Mouse (Mus musculus) c-Kit-negative CD71-positive TER-119-positive erythroid progenitor cells, embryonic 14.5 days (primary cell): ENCODE data around the gene Gas2l3.

ENCODE experiments used
- DNase-seq: peaks from one replicate; pipeline ENCODE4 v3.0.0-alpha.2; 2013; ENCODE audit warnings: low read depth, low spot score

Gene Gas2l3

GRCm38 (mm10) chr10:89400674-89401336, 43.0 kb downstream of the Gas2l3 start:
- DNase-seq = no peak

DNA sequence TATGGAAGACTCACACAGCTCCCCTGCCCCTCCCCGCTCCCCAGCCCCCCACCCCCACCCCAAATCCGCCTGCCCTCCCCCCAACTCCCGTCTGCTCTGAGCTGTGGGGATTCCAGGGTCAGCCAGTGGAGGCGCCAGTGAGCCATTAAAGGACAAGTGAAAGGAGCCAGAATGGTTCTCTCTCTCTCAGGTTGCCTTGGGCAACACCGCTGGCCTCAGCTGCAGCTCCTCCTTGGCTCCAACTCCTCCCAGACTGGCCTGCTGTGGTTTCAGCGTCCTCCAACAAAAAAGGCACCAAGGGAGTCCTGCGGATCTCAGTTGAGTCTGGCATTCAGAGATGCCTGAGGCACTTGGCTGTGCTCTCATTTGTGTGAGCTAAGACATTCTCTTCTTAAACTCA, 47.9 kb downstream of the Gas2l3 start:
- no peak for DNase-seq

- DNase-seq = no peak
Observed at GRCm38 (mm10) chr10:89395321-89395720, 48.4 kb downstream of the Gas2l3 start.

GRCm38 (mm10) chr10:89392687-89393086, 51.1 kb downstream of the Gas2l3 start:
- no peak for DNase-seq

GRCm38 (mm10) chr10:89391571-89392163, 52.1 kb downstream of the Gas2l3 start:
- no peak for DNase-seq

DNA sequence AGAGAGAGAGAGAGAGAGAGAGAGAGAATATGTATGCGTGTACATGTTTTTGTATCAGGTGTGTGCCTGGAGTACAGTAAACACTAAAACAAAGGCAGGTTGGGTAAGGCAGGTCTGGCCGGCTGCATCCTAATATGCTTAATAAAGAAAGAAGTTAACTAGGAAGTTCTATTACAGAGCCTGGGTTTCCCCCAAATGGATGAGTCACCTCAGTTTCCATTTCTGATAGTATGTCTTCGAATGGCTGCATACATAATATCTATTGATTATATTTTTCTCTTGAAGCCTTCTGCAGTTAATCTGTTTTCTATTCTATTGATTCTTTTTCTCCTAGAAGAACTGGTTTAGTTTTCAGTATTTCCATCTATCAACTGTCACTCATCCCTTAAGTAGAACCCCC, 57.3 kb downstream of the Gas2l3 start:
- DNase-seq = no peak

- peak; percentile 41 for DNase-seq
Observed at GRCm38 (mm10) chr10:89383462-89383861, 60.3 kb downstream of the Gas2l3 start.

DNA sequence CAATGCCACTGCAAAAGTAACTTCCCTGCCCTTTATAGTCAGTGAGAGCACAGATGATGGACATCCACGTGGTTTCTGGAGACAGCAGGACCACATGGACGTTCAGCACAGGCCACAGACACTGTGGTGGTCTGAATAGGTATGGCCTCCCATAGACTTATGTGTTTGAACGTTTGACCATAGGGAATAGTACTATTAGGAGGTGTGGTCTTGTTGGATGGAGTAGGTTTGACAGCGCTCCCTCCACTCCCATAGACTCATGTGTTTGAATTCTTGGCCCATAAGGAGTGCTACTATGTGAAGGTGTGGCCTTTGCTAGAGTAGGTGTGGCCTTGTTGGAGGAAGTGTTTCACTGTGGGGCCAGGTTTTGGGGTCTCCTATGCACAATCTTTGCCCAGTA, 66.0 kb downstream of the Gas2l3 start:
- DNase-seq = no peak

- DNase-seq = no peak
Observed at GRCm38 (mm10) chr10:89370051-89370450, 73.7 kb downstream of the Gas2l3 start.

- no peak for DNase-seq
Observed at GRCm38 (mm10) chr10:89358933-89359332, 84.8 kb downstream of the Gas2l3 start.
